Mouse (Mus musculus): ENCODE measurements around the gene Igf2r. TPM values are rescaled to one million over a fixed set of nuclear protein-coding genes. Genes with fewer than 3 reads are reported as not detected.
A peak's percentile ranks its signal among the peaks of the same experiment; 100 is the strongest.
"Not testable (repeated sequence)": the region's sequence is repeated elsewhere in the genome, so short reads cannot be mapped to it uniquely, and the experiment has no call there.

Igf2r gene
- total RNA-seq, 2 experiments from 2014 or later = 36.9 to 46.7 TPM

GRCm38 (mm10) chr17:12688427-12689110, 80.9 kb downstream of the Igf2r start:
- no peak for TF ChIP-seq CTCF (IDR thresholded peaks at IDR 0.05)
- Histone ChIP-seq H3K27ac (peak overlapping the region; percentile 85), H3K4me3 (peak overlapping the region; percentile 26)
- intact Hi-C loops (cut with DNase I) = no loop called here
- DNase-seq = peak; percentile 91

DNA sequence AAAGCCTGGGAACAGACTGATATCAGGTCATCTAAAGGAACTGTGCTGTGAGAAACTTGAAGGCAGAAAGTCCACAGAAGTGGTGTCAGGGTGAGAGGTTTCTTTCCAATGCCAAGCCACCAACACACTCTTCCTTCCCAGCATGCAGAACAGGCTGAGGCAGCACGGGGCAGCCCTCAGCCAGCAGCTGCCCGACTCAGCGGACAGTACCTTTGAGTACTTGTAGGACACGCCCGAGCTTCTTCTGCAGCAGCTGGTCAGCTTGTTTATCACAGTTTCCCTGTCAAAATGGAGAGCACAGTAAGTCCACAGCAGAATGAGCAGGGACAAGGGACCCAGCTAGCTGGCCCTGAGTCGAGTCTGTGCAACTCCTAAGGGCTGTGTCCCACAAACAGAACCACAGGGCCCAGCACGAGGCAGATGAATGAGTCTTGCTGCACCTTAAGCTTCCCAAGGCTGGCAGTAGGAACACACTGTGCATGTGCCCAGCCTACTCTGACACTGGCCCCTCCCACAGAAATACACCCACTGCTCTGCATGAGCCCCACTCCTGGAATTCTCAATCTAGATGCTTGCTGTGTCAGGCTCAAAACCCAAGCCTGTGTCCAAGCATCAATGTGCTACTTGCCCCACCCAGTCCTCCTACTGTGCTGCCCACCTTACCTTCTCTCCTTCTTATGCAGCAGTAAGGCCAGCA, 84.4 kb downstream of the Igf2r start:
- DNase-seq = no peak
- no peak overlapping the region for H3K27ac ChIP-seq
- intact Hi-C loops (cut with DNase I) = no loop called here
- H3K4me3 ChIP-seq = no peak overlapping the region
- no peak for TF ChIP-seq CTCF (IDR thresholded peaks at IDR 0.05)

DNA sequence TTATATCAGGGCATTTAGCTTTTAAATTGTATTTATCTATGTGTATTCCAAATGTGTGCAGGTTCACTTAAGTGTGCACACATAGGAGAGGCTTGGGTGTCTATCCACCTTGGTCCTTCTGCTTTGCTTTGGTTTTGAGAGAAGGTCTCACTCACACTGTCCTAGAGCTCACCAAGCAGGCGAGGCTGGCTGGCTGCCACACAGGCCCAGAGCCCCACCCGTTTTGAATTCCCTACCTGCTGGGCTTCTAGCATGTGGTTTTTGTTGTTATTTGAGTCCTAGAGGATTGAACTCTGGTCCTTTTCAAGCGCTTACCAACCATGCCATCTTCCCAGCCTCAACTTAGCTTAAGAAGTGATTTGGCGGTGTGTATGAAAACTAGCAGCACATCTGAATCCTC, 85.1 kb downstream of the Igf2r start:
- Histone ChIP-seq H3K27ac (no peak overlapping the region), H3K4me3 (no peak overlapping the region)
- intact Hi-C loops (cut with DNase I) = no loop called here
- DNase-seq = no peak
- TF ChIP-seq CTCF (IDR thresholded peaks at IDR 0.05) = no peak

DNA sequence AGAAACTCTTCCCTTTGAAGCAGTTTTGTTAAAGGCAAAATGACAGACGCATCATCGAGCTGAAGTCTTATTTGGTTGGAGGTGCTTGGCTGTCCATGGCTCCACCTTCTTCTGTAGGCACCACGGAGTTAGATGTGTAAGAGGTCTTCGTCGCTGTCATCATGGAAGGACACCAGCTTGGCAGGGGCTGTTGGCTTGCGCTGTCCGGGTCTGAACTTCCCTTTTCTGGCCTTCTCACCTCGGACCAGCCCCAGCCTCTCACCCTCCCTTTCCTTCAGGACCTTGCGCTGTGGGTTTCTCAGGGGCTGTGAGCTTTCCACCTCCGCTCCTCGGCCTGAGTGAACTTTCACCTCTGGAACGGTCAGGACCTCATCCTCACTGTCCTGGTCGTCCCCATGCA, 85.9 kb downstream of the Igf2r start:
- no peak for TF ChIP-seq CTCF (IDR thresholded peaks at IDR 0.05)
- H3K27ac ChIP-seq = no peak overlapping the region
- H3K4me3 ChIP-seq = no peak overlapping the region
- intact Hi-C loops (cut with DNase I) = no loop called here
- DNase-seq = no peak

DNA sequence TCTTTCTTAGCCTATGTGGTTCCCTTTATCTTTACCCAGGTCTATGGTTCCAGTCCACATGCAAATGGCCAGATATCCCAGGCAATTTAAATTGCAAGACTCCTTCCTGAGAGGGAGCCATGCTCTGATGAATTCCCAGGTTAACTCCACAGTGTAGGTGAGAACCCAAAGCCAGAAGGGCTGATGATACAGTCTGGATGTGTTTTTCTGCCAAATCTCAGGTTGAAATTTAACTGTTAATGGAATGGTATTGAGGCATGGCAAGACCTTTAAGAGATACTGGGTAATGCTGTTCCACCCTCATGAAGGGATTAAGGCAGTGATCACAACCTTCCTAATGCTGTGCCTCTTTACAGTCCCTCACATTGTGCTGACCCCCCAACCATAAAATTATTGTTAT, 91.2 kb downstream of the Igf2r start:
- Histone ChIP-seq H3K27ac (no peak overlapping the region), H3K4me3 (no peak overlapping the region)
- DNase-seq = no peak
- no peak for TF ChIP-seq CTCF (IDR thresholded peaks at IDR 0.05)
- intact Hi-C loops (cut with DNase I) = no loop called here

DNA sequence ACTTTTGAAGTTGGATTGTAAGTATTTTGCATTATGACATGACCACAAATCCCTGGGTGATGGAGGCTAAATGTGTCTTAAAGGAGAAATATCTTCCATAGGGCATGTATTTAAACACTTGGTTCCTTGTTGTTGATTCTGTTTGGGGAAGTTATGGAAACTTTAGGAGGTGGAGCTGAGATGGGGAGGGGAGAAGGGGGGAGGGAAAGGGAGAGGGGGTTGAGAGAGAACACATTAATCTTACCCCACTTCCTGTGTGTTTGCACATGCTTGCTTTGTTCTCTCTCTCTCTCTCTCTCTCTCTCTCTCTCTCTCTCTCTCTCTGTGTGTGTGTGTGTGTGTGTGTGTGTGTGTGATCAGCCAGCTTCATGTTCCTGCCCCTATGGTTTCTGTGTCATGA, 92.3 kb downstream of the Igf2r start:
- DNase-seq = no peak
- Histone ChIP-seq H3K4me3 (no peak overlapping the region), H3K27ac (no peak overlapping the region)
- no peak for TF ChIP-seq CTCF (IDR thresholded peaks at IDR 0.05)
- intact Hi-C loops (cut with DNase I) = no loop called here

GRCm38 (mm10) chr17:12675646-12676045, 93.8 kb downstream of the Igf2r start, which contains the start of gene Slc22a1:
Gene Slc22a1, minus strand, starts transcription at chr17:12675829.
- no peak for DNase-seq
- no peak for TF ChIP-seq CTCF (IDR thresholded peaks at IDR 0.05)
- no peak within 1 kb of the TSS for H3K4me3 ChIP-seq
- intact Hi-C loops (cut with DNase I) = no loop called here
- H3K27ac ChIP-seq = no peak within 1 kb of the TSS

GRCm38 (mm10) chr17:12674980-12675379, 94.5 kb downstream of the Igf2r start:
- intact Hi-C loops (cut with DNase I); H3K27ac ChIP-seq; DNase-seq; H3K4me3 ChIP-seq: not testable (repeated sequence)

GRCm38 (mm10) chr17:12673871-12674270, 95.6 kb downstream of the Igf2r start:
- intact Hi-C loops (cut with DNase I) = no loop called here
- Histone ChIP-seq H3K4me3 (no peak overlapping the region), H3K27ac (no peak overlapping the region)
- peak; percentile 5 for DNase-seq
- TF ChIP-seq CTCF (IDR thresholded peaks at IDR 0.05) = no peak

GRCm38 (mm10) chr17:12672285-12672790, 97.1 kb downstream of the Igf2r start:
- no peak for TF ChIP-seq CTCF (IDR thresholded peaks at IDR 0.05)
- no peak overlapping the region for H3K4me3 ChIP-seq
- peak; percentile 2 for DNase-seq
- intact Hi-C loops (cut with DNase I) = no loop called here
- no peak overlapping the region for H3K27ac ChIP-seq

DNA sequence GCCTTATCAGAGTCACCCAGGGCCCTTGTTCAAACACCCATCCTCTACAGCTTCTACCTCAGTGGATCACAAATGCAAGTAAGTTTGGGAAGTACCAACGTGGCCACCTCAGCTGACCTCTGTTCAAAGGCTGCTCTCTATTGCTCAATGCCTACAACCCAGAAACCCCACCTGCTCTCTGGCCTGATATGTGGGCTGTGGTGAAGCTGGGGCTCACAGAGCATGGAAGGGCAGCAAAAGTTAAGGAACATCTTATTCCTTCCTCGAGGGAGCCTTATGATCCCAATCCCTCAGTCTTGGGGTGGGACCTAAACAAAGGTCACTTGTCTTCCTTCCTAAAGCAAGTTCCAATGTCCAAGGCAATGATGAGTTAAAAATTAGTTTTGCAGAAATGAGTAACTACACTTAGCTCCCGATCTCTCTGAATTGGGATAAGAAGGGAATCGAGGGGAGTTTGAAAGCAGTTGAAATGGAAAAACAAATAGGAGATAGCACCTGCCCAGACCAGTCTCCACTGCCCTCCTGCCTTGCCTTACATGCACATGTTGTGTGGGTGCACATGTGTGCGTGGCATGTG, 98.3 kb downstream of the Igf2r start:
- intact Hi-C loops (cut with DNase I) = no loop called here
- no peak overlapping the region for H3K4me3 ChIP-seq
- no peak overlapping the region for H3K27ac ChIP-seq
- peak; percentile 4 for DNase-seq
- no peak for TF ChIP-seq CTCF (IDR thresholded peaks at IDR 0.05)

DNA sequence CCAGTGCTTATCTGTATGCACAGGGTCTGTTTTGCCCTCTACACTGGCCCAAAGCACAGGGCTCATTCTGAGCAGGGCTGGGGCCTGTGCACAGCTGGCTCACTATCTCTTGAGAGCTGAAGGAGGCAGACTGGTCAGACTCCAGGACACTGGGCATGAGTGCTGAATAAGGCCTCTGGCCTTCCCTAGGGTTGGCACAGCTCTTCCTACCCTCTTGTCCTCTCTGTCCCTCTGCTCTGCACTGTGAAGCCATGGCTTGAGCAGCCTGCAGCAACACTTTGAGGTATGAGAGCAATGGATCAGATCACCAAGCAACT, 100.1 kb downstream of the Igf2r start:
- no peak for TF ChIP-seq CTCF (IDR thresholded peaks at IDR 0.05)
- peak; percentile 59 for DNase-seq
- intact Hi-C loops (cut with DNase I) = no loop called here
- no peak overlapping the region for H3K4me3 ChIP-seq
- peak overlapping the region; percentile 39; the same call in 1 of the 2 replicates for H3K27ac ChIP-seq
